Mouse (Mus musculus) sigmoid colon, adult 10 weeks (tissue): Measurements from ENCODE around the gene Tom1l2. TPM values are rescaled to one million over a fixed set of nuclear protein-coding genes. Genes with fewer than 3 reads are reported as not detected.

Experiments used
- polyA plus RNA-seq: library from polyadenylated mRNA; stranded (reverse); fragments of 350-450 nt; fragmentation: Illumina TruSeq; extraction: RNeasy Lipid Tissue Mini Kit (QIAGEN cat#74804); gene quantifications from one replicate; pipeline ENCODE4 v1.2.3, GENCODE M21; 2014; ENCODE audit warnings: low read depth, low replicate concordance

The Tom1l2 gene
- polyA plus RNA-seq, result 21.2 TPM

DNA sequence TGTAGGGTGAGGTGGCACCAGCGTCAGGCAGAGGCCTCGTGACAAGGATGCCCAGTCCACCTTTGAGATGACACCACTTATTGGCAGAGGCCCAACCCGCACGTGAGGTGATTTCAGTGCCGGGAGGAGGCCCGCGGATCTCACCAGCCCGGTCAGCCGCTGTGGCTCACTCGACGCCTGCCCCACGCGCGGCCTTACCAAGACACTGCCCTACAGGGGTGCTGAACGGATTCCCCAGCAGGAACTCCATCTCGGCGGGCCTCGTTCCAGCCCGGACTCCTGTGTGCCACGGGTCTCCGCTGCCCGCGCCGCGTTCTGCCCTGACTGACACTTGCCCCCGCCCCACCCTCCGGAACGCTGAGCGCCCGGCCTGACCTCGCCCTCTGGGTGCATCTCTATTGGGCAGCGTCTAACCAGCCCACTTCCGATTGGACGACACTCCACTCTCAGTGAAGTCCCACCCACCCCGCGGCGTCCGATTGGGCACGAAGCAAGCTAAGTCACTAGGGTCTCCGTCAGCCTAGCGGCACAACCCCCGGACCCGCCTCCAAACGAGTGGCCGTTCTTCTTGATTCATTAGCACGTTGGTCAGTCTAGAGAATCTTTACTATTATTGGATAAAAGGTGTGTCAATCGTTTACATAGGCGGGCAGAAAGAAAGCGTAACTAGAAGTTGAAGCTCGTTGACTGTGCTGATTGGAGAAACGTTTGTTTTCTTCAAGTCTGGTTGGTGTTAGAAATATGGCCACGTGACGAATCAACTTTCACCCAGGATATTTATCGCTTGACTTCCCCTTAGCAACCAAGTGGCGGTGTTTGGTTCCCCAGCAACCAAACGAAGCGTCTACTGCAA lies at the start of gene Tom1l2, which contains the start of gene Drc3:
TSS of gene Tom1l2 (minus strand) at position 347 of the 853 bp plus-strand sequence.
TSS of gene Drc3 (plus strand) at position 771 of the 853 bp plus-strand sequence.

GRCm38 (mm10) chr11:60222469-60223236 lies 130.1 kb downstream of the Tom1l2 start, which contains the start of gene Srebf1:
Gene Srebf1, minus strand, starts transcription at chr11:60222581.

Other genes starting within 250 kb of the Tom1l2 start
- gene Rai1, start 247.9 kb downstream of the Tom1l2 start, polyA plus RNA-seq, result 2.9 TPM
- gene Srebf1, start 130.3 kb downstream of the Tom1l2 start, polyA plus RNA-seq, result 0.88 TPM
- 1.5 TPM for gene Drc3, start 424 bp upstream of the Tom1l2 start, polyA plus RNA-seq
- 31.2 TPM for gene Gid4, start 64.2 kb upstream of the Tom1l2 start, polyA plus RNA-seq
- 8.6 TPM for gene Atpaf2, start 65.6 kb upstream of the Tom1l2 start, polyA plus RNA-seq
- gene Drg2, start 101.7 kb upstream of the Tom1l2 start, polyA plus RNA-seq, result 13.3 TPM
- 0.06 TPM for gene Myo15, start 116.4 kb upstream of the Tom1l2 start, polyA plus RNA-seq
- 61.4 TPM for gene Alkbh5, start 183.5 kb upstream of the Tom1l2 start, polyA plus RNA-seq